Mouse (Mus musculus) erythroblast, adult 5-6 weeks (primary cell): ENCODE data around the gene Zbtb22. TPM values are rescaled to one million over a fixed set of nuclear protein-coding genes. Genes with fewer than 3 reads are reported as not detected.
"Not testable (repeated sequence)": the region's sequence is repeated elsewhere in the genome, so short reads cannot be mapped to it uniquely, and the experiment has no call there.

Experiments
- ATAC-seq: replicated peaks from 2 replicates; pipeline ENCODE4 v1.8.0; 2016; ENCODE audit warnings: moderate number of reproducible peaks, mild to moderate bottlenecking, moderate TSS enrichment, inconsistent platforms; ENCODE audit not compliant: poor library complexity, low FRiP score, severe bottlenecking
- total RNA-seq, 2 experiments: library from RNA; stranded (forward) in 1 of 2; stranded (reverse) in 1 of 2; fragments of 150-400 nt in 1 of 2; fragments of 200-764, 138-1000 nt in 1 of 2; gene quantifications; 2 replicates each; pipeline versions ENCODE4 v1.2.3 to v1.2.4; 2015 to 2017; ENCODE audit warnings: low replicate concordance in 2 of 2

Gene Zbtb22
- total RNA-seq, 2 experiments from 2014 or later, result 7.9 to 8.8 TPM

GRCm38 (mm10) chr17:33938783-33939182 lies 23.1 kb downstream of the Zbtb22 start:
- no peak for ATAC-seq

- ATAC-seq, result peak; percentile 95
Observed at GRCm38 (mm10) chr17:33940206-33940805, 24.6 kb downstream of the Zbtb22 start, which contains the start of the genes Pfdn6 and Wdr46. Gene Pfdn6 (minus strand): TSS chr17:33940343. Gene Wdr46 (plus strand): TSS chr17:33940660.

- ATAC-seq, result no peak
Observed at GRCm38 (mm10) chr17:33940981-33941380, 25.3 kb downstream of the Zbtb22 start.

- ATAC-seq, result no peak
Observed at GRCm38 (mm10) chr17:33941381-33941780, 25.7 kb downstream of the Zbtb22 start.

- no peak for ATAC-seq
Observed at GRCm38 (mm10) chr17:33943454-33943853, 27.8 kb downstream of the Zbtb22 start.

GRCm38 (mm10) chr17:33947430-33948089 lies 31.9 kb downstream of the Zbtb22 start:
- no peak for ATAC-seq

- ATAC-seq, result no peak
Observed at GRCm38 (mm10) chr17:33948090-33948904, 32.6 kb downstream of the Zbtb22 start.

GRCm38 (mm10) chr17:33948905-33949537 lies 33.3 kb downstream of the Zbtb22 start:
- no peak for ATAC-seq

- ATAC-seq, result no peak
Observed at GRCm38 (mm10) chr17:33950131-33950625, 34.5 kb downstream of the Zbtb22 start.

- peak; percentile 53; the same call in 1 of the 2 replicates for ATAC-seq
Observed at GRCm38 (mm10) chr17:33951021-33951946, 35.6 kb downstream of the Zbtb22 start, which contains the start of gene B3galt4. Gene B3galt4 (minus strand): TSS chr17:33951488.

- ATAC-seq, result not testable (repeated sequence)
Observed at GRCm38 (mm10) chr17:33952015-33952414, 36.3 kb downstream of the Zbtb22 start.

GRCm38 (mm10) chr17:33952879-33953278 lies 37.2 kb downstream of the Zbtb22 start:
- ATAC-seq, result no peak

- no peak for ATAC-seq
Observed at GRCm38 (mm10) chr17:33953310-33953709, 37.6 kb downstream of the Zbtb22 start.

GRCm38 (mm10) chr17:33953961-33954565 lies 38.4 kb downstream of the Zbtb22 start:
- ATAC-seq, result no peak

GRCm38 (mm10) chr17:33954646-33955554 lies 39.2 kb downstream of the Zbtb22 start:
- ATAC-seq, result no peak; the same call in none of the 2 replicates

GRCm38 (mm10) chr17:33955555-33956214 lies 40.0 kb downstream of the Zbtb22 start, which contains the start of the genes Vps52 and Rps18:
Gene Vps52 (plus strand): TSS chr17:33955812.
Gene Rps18 (minus strand): TSS chr17:33956001.
- ATAC-seq, result peak; percentile 90

- ATAC-seq, result no peak
Observed at GRCm38 (mm10) chr17:33956336-33956735, 40.6 kb downstream of the Zbtb22 start.
